Mouse (Mus musculus) heart, postnatal 0 days (tissue): Measurements from ENCODE around the gene 4930402F06Rik. TPM values are rescaled to one million over a fixed set of nuclear protein-coding genes. Genes with fewer than 3 reads are reported as not detected.

Experiments used
- ATAC-seq: fragments of 200-750 bp; cut with Nextera tagmentation; 2 replicates; pipeline ENCODE4 v1.8.0; 2017; ENCODE audit warnings: low read depth, moderate number of reproducible peaks, moderate library complexity; ENCODE audit not compliant: insufficient read depth
- DNase-seq: peaks from one replicate; pipeline ENCODE4 v3.0.0-alpha.2; 2016; ENCODE audit warnings: low spot score
- H3K27ac ChIP-seq: fragments of 300-500 bp; sonication (generic); 2 replicates; pipeline ENCODE4 v1.5.1; 2014; ENCODE audit warnings: low read depth, mild to moderate bottlenecking
- H3K27me3 ChIP-seq: fragments of 300-500 bp; sonication (generic); 2 replicates; pipeline ENCODE4 v1.6.1; 2014; ENCODE audit warnings: low read length, mixed read lengths; ENCODE audit not compliant: control insufficient read depth, insufficient read depth
- H3K36me3 ChIP-seq: fragments of 300-500 bp; sonication (generic); replicated peaks from 2 replicates; pipeline ENCODE4 v1.6.1; 2014; ENCODE audit warnings: low read length, mixed read lengths; ENCODE audit not compliant: control insufficient read depth, insufficient read depth
- H3K4me1 ChIP-seq: fragments of 300-500 bp; sonication (generic); 2 replicates; pipeline ENCODE4 v1.6.1; 2014; ENCODE audit warnings: antibody characterized with exemption; ENCODE audit not compliant: control insufficient read depth, insufficient read depth
- H3K4me2 ChIP-seq: fragments of 300-500 bp; sonication (generic); 2 replicates; pipeline ENCODE4 v1.6.1; 2014; ENCODE audit warnings: low read depth, mild to moderate bottlenecking, low read length, moderate library complexity
- H3K4me3 ChIP-seq: fragments of 300-500 bp; sonication (generic); 2 replicates; pipeline ENCODE4 v1.5.1; 2014; ENCODE audit warnings: low read depth, low read length
- H3K9ac ChIP-seq: fragments of 300-500 bp; sonication (generic); replicated peaks from 2 replicates; pipeline ENCODE4 v1.6.1; 2014; ENCODE audit warnings: low read depth, low read length, mixed read lengths
- H3K9me3 ChIP-seq: fragments of 300-500 bp; sonication (generic); replicated peaks from 2 replicates; pipeline ENCODE4 v1.6.1; 2016; ENCODE audit warnings: low read length; ENCODE audit not compliant: control insufficient read depth
- CTCF ChIP-seq: IDR thresholded peaks from 2 replicates; pipeline ENCODE4 v1.5.1; 2016; ENCODE audit warnings: antibody characterized with exemption, control low read depth, low read depth
- EP300 ChIP-seq: IDR thresholded peaks from 2 replicates; pipeline ENCODE4 v1.6.1; 2016; ENCODE audit warnings: antibody characterized with exemption, low read depth
- WGBS: fragments of 180-500 bp; shearing (Covaris S2); extraction: QIAGEN DNeasy Blood & Tissue Kit; methylation state at CpG from one replicate; pipeline ENCODE4 v1.1.7; 2014; 5-methylcytosine and 5-hydroxymethylcytosine counted together
- polyA plus RNA-seq: library from polyadenylated mRNA; unstranded; fragments of >200 nt; fragmentation: Nextera tagmentation; extraction: Ambion mirVana; gene quantifications from 2 replicates; pipeline ENCODE4 v1.2.1, GENCODE M21; 2015
- total RNA-seq: library from RNA; depleted of rRNA; stranded (reverse); fragments of >200 nt; gene quantifications from 2 replicates; pipeline ENCODE4 v1.2.3, GENCODE M21; 2014; ENCODE audit warnings: low replicate concordance; rRNA removed

Gene 4930402F06Rik
- total RNA-seq (not detected in 2 replicates), polyA plus RNA-seq (not detected in 2 replicates)

- WGBS, result 44% methylated on average over 5 of the region's 5 CpGs
- Histone ChIP-seq H3K4me1 (no peaks in the 10 kb centered on the region), H3K27ac (no peak within 1 kb of the TSS), H3K4me2 (no peak within 1 kb of the TSS), H3K9ac (no peak within 1 kb of the TSS), H3K9me3 (no peaks in the 10 kb centered on the region), H3K36me3 (peaks cover 11% of the 10 kb centered on the region), H3K4me3 (no peak within 1 kb of the TSS), H3K27me3 (no peaks in the 10 kb centered on the region)
- TF ChIP-seq CTCF (no peak), EP300 (no peak)
- ATAC-seq (0 out of 2 replicates have a peak, but pooled peaks have one; percentile 33), DNase-seq (no peak)
Measured at GRCm38 (mm10) chr2:35397096-35397495, at the start of gene 4930402F06Rik. Gene 4930402F06Rik, minus strand, starts transcription at chr2:35397175.

- 67% methylated on average over 5 of the region's 5 CpGs for WGBS
- no peak overlapping the region for H3K4me2 ChIP-seq
Measured at GRCm38 (mm10) chr2:35446300-35446699, 49.3 kb upstream of the 4930402F06Rik start.

GRCm38 (mm10) chr2:35445610-35446009, 48.6 kb upstream of the 4930402F06Rik start:
- H3K9me3 ChIP-seq, result no peaks in the 10 kb centered on the region
- H3K4me2 ChIP-seq, result no peak overlapping the region
- DNase-seq, result no peak
- 46% methylated on average over 7 of the region's 7 CpGs for WGBS
- H3K4me3 ChIP-seq, result no peak overlapping the region
- peaks cover 57% of the 10 kb centered on the region for H3K4me1 ChIP-seq
- H3K9ac ChIP-seq, result no peak overlapping the region
- 0 out of 2 replicates have a peak, but pooled peaks have one; percentile 27 for ATAC-seq
- H3K27me3 ChIP-seq, result no peaks in the 10 kb centered on the region
- no peaks in the 10 kb centered on the region for H3K36me3 ChIP-seq
- TF ChIP-seq CTCF (no peak), EP300 (no peak)
- H3K27ac ChIP-seq, result peak overlapping the region; percentile 74

More at GRCm38 (mm10) chr2:35446300-35446699, 49.3 kb upstream of the 4930402F06Rik start:
- TF ChIP-seq EP300, result no peak
- TF ChIP-seq CTCF, result no peak
- Histone ChIP-seq H3K9ac (no peak overlapping the region), H3K9me3 (no peaks in the 10 kb centered on the region), H3K4me3 (no peak overlapping the region), H3K36me3 (no peaks in the 10 kb centered on the region), H3K27me3 (no peaks in the 10 kb centered on the region), H3K4me1 (peaks cover 54% of the 10 kb centered on the region), H3K27ac (peak overlapping the region; percentile 74)
- peak; percentile 13; the same call in 1 of the 2 replicates for ATAC-seq
- no peak for DNase-seq

- H3K4me3 ChIP-seq, result no peak overlapping the region
- ATAC-seq (no peak), DNase-seq (no peak)
- TF ChIP-seq EP300 (no peak), CTCF (no peak)
- no peak overlapping the region for H3K9ac ChIP-seq
- H3K27me3 ChIP-seq, result no peaks in the 10 kb centered on the region
- no peaks in the 10 kb centered on the region for H3K9me3 ChIP-seq
- H3K4me1 ChIP-seq, result peaks cover 55% of the 10 kb centered on the region
- H3K27ac ChIP-seq, result peak overlapping the region; percentile 74
- H3K4me2 ChIP-seq, result peak overlapping the region; percentile 14
- H3K36me3 ChIP-seq, result no peaks in the 10 kb centered on the region
- 52% methylated on average over 6 of the region's 6 CpGs for WGBS
Measured at GRCm38 (mm10) chr2:35444764-35445262, 47.8 kb upstream of the 4930402F06Rik start.

- peak overlapping the region; percentile 14 for H3K4me2 ChIP-seq
- H3K9ac ChIP-seq, result no peak overlapping the region
- ATAC-seq, result no peak
- TF ChIP-seq CTCF (no peak), EP300 (no peak)
- H3K27ac ChIP-seq, result peak overlapping the region; percentile 74
- no peak overlapping the region for H3K4me3 ChIP-seq
- H3K4me1 ChIP-seq, result peaks cover 52% of the 10 kb centered on the region
- H3K27me3 ChIP-seq, result no peaks in the 10 kb centered on the region
- no peaks in the 10 kb centered on the region for H3K36me3 ChIP-seq
- DNase-seq, result no peak
- 57% methylated on average over 16 of the region's 16 CpGs for WGBS
- no peaks in the 10 kb centered on the region for H3K9me3 ChIP-seq
Measured at GRCm38 (mm10) chr2:35443981-35444763, 47.2 kb upstream of the 4930402F06Rik start.
